Mouse (Mus musculus) left cerebral cortex, adult 18-20 months (tissue): ENCODE results near the gene B230118H07Rik. TPM values are rescaled to one million over a fixed set of nuclear protein-coding genes. Genes with fewer than 3 reads are reported as not detected.
"Not testable (repeated sequence)": the region's sequence is repeated elsewhere in the genome, so short reads cannot be mapped to it uniquely, and the experiment has no call there.

ENCODE experiments used
- DNase-seq, 2 experiments: peaks; one replicate each; pipeline ENCODE4 v3.0.0; 2021 to 2022; ENCODE audit warnings: low spot score in 2 of 2, mixed read lengths in 1 of 2
- total RNA-seq, 2 experiments: library from RNA; stranded (reverse); gene quantifications; 2 replicates each; pipeline ENCODE4 v1.2.3; 2021

B230118H07Rik gene
- total RNA-seq, 2 experiments from 2014 or later: 29.5 to 34.2 TPM

GRCm38 (mm10) chr2:101592023-101592841 lies 57.1 kb downstream of the B230118H07Rik start:
- DNase-seq: no peak

- DNase-seq: no peak
These were observed 58.0 kb downstream of the B230118H07Rik start for GRCm38 (mm10) chr2:101591356-101591755.

GRCm38 (mm10) chr2:101581418-101581817 lies 67.9 kb downstream of the B230118H07Rik start:
- DNase-seq: no peak

- no peak for DNase-seq
These were observed 68.4 kb downstream of the B230118H07Rik start for GRCm38 (mm10) chr2:101580977-101581376.

GRCm38 (mm10) chr2:101580428-101580827 lies 68.9 kb downstream of the B230118H07Rik start:
- DNase-seq: no peak

- DNase-seq: no peak
These were observed 69.3 kb downstream of the B230118H07Rik start for GRCm38 (mm10) chr2:101580027-101580426.

GRCm38 (mm10) chr2:101577243-101577642 lies 72.1 kb downstream of the B230118H07Rik start:
- DNase-seq: no peak

- no peak for DNase-seq
These were observed 80.1 kb downstream of the B230118H07Rik start for GRCm38 (mm10) chr2:101569230-101569629.

- DNase-seq: no peak
These were observed 81.8 kb downstream of the B230118H07Rik start for GRCm38 (mm10) chr2:101567490-101567889.

- DNase-seq: no peak
These were observed 85.6 kb downstream of the B230118H07Rik start for GRCm38 (mm10) chr2:101563776-101564175.

- no peak for DNase-seq
These were observed 86.1 kb downstream of the B230118H07Rik start for GRCm38 (mm10) chr2:101563206-101563605.

- no peak for DNase-seq
These were observed 89.9 kb downstream of the B230118H07Rik start for GRCm38 (mm10) chr2:101559431-101559830.

GRCm38 (mm10) chr2:101555886-101556285 lies 93.4 kb downstream of the B230118H07Rik start:
- no peak for DNase-seq

- DNase-seq: no peak
These were observed 95.5 kb downstream of the B230118H07Rik start for GRCm38 (mm10) chr2:101553851-101554250.

GRCm38 (mm10) chr2:101552301-101552700 lies 97.0 kb downstream of the B230118H07Rik start:
- no peak for DNase-seq

GRCm38 (mm10) chr2:101551026-101551719 lies 98.2 kb downstream of the B230118H07Rik start:
- DNase-seq: no peak

GRCm38 (mm10) chr2:101550176-101550575 lies 99.2 kb downstream of the B230118H07Rik start:
- no peak for DNase-seq

- no peak for DNase-seq
These were observed 100.5 kb downstream of the B230118H07Rik start for GRCm38 (mm10) chr2:101548866-101549265.

GRCm38 (mm10) chr2:101545593-101545992 lies 103.7 kb downstream of the B230118H07Rik start:
- no peak for DNase-seq

- DNase-seq: no peak
These were observed 105.5 kb downstream of the B230118H07Rik start for GRCm38 (mm10) chr2:101543704-101544417.

GRCm38 (mm10) chr2:101536887-101537286 lies 112.4 kb downstream of the B230118H07Rik start:
- not testable (repeated sequence) for DNase-seq

GRCm38 (mm10) chr2:101533741-101534140 lies 115.6 kb downstream of the B230118H07Rik start:
- DNase-seq: no peak
